Mouse (Mus musculus) spleen, adult 12 weeks (tissue): ENCODE data around the gene Bfsp1.

Source experiments
- DNase-seq: peaks from one replicate; pipeline ENCODE4 v3.0.0; 2022; ENCODE audit warnings: low spot score

Bfsp1 gene

GRCm38 (mm10) chr2:143796335-143797013, 66.5 kb downstream of the Bfsp1 start:
- no peak for DNase-seq

GRCm38 (mm10) chr2:143795858-143796257, 67.1 kb downstream of the Bfsp1 start:
- DNase-seq: no peak

- no peak for DNase-seq
Measured at GRCm38 (mm10) chr2:143789911-143790310, 73.1 kb downstream of the Bfsp1 start.

- no peak for DNase-seq
Measured at GRCm38 (mm10) chr2:143780310-143780709, 82.7 kb downstream of the Bfsp1 start.
